Mouse (Mus musculus) embryonic fibroblast, embryonic 13.5 days (primary cell): ENCODE results near the gene Tcam1. TPM values are rescaled to one million over a fixed set of nuclear protein-coding genes. Genes with fewer than 3 reads are reported as not detected.

ENCODE experiments used
- H3K27ac ChIP-seq: 2 replicates; pipeline ENCODE4 v1.5.1; 2012; ENCODE audit warnings: low read length, control low read depth, inconsistent platforms; ENCODE audit not compliant: insufficient read depth
- H3K4me1 ChIP-seq: 2 replicates; pipeline ENCODE4 v1.6.1; 2011; ENCODE audit warnings: low read length; ENCODE audit not compliant: control insufficient read depth, insufficient read depth
- H3K4me3 ChIP-seq: 2 replicates; pipeline ENCODE4 v1.5.1; 2011; ENCODE audit warnings: mild to moderate bottlenecking, control low read depth, low read length; ENCODE audit not compliant: insufficient read depth
- CTCF ChIP-seq: IDR thresholded peaks from 2 replicates; pipeline ENCODE4 v1.5.1; 2011; ENCODE audit warnings: mild to moderate bottlenecking, control low read depth, low read length, moderate library complexity, borderline replicate concordance; ENCODE audit not compliant: insufficient read depth
- POLR2A ChIP-seq: IDR thresholded peaks from 2 replicates; pipeline ENCODE4 v1.6.1; 2011; ENCODE audit warnings: low read depth, mild to moderate bottlenecking, control low read depth, low read length, moderate library complexity
- polyA plus RNA-seq: library from polyadenylated mRNA; stranded (reverse); fragments of >200 nt; gene quantifications from 2 replicates; pipeline ENCODE4 v1.2.4, GENCODE M21; 2011; ENCODE audit warnings: low read depth; ENCODE audit not compliant: missing spikeins, insufficient read length

Gene Tcam1
- polyA plus RNA-seq, 1 experiment = 0.16 TPM

DNA sequence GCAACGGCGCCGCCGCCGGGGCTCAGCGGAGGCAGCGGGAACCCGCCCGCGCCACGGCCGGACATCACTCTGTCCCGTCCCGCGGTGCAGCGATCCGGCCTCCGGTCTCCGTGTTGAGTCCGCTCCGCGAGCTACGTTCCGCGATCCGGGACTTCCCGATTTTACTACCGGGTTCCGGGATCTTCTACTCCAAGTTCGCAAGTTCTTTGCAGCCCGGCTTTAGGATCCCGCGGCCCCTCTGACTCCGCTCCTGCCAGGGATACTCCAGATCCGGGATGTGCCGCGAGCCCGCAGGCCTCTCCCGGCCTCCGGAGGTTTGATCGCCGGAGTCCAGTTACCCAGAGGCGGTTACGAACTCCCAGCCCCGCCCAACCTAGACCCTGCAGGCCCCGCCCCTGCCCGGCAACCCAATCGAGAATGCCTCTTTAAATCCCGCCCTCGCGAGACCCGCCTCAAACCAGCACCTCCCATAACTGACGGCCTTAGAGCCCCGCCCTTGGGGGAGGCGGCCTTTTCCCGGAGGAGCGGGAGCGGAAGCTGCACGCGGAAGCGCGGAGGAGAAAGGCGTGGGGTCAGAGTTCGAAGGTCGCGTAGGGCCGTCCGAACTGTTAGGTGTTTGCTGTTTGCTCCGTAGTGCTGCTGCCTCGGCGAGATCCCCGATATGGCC lies 3.7 kb upstream of the Tcam1 start, which contains the start of gene Smarcd2:
Smarcd2 (minus strand) TSS at position 329 of the 667 bp plus-strand sequence.
- Histone ChIP-seq H3K27ac (peak within 1 kb of the TSS; percentile 79), H3K4me1 (peaks cover 5% of the 10 kb centered on the region; the same call in 1 of the 2 replicates), H3K4me3 (peak within 1 kb of the TSS; percentile 86)
- TF ChIP-seq POLR2A = peak; percentile 77
- TF ChIP-seq CTCF = no peak

GRCm38 (mm10) chr11:106273311-106273684 lies 3.2 kb upstream of the Tcam1 start:
- H3K4me1 ChIP-seq = peaks cover 5% of the 10 kb centered on the region; the same call in 1 of the 2 replicates
- no peak for TF ChIP-seq POLR2A
- TF ChIP-seq CTCF = no peak
- no peak overlapping the region for H3K27ac ChIP-seq
- peak overlapping the region; percentile 27 for H3K4me3 ChIP-seq

GRCm38 (mm10) chr11:106273811-106274210 lies 2.7 kb upstream of the Tcam1 start:
- Histone ChIP-seq H3K27ac (no peak overlapping the region), H3K4me1 (peaks cover 5% of the 10 kb centered on the region; the same call in 1 of the 2 replicates), H3K4me3 (0 out of 2 replicates have a peak overlapping the region, but pooled peaks have one; percentile 27)
- TF ChIP-seq POLR2A (no peak), CTCF (no peak)

GRCm38 (mm10) chr11:106274374-106274773 lies 2.1 kb upstream of the Tcam1 start:
- Histone ChIP-seq H3K27ac (no peak overlapping the region), H3K4me3 (no peak overlapping the region), H3K4me1 (0 out of 2 replicates have a peak, but pooled peaks cover 3% of the 10 kb centered on the region)
- TF ChIP-seq CTCF (no peak), POLR2A (no peak)

DNA sequence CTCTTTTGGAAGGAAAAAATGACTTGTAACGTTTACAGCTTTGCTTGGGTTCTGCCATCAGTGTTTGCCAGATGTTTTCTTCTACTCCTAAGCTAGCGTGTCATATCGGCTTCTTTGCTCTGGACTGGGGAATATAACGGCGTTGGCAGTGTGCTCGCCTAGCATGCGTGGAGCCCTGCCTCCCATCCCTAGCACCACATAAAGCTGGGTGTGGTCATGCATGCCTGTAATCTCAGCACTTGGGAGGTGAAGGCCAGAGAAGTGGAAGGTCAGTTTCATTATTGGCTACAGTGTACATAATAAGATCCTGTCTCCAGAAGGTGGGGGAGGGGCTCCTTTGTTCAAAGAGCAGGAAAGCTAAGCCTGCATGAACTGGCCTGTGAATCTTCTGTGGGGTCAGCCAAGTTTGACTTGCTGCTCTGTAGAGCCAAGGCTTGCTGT lies 1.5 kb upstream of the Tcam1 start:
- H3K27ac ChIP-seq = no peak overlapping the region
- no peak for TF ChIP-seq POLR2A
- TF ChIP-seq CTCF = no peak
- H3K4me1 ChIP-seq = 0 out of 2 replicates have a peak, but pooled peaks cover 3% of the 10 kb centered on the region
- no peak overlapping the region for H3K4me3 ChIP-seq

- H3K4me1 ChIP-seq = 0 out of 2 replicates have a peak, but pooled peaks cover 2% of the 10 kb centered on the region
- no peak overlapping the region for H3K27ac ChIP-seq
- H3K4me3 ChIP-seq = no peak overlapping the region
- no peak for TF ChIP-seq POLR2A
- TF ChIP-seq CTCF = no peak
These were observed 6.0 kb downstream of the Tcam1 start for GRCm38 (mm10) chr11:106282452-106282851.

- TF ChIP-seq CTCF = no peak
- no peak for TF ChIP-seq POLR2A
- no peak overlapping the region for H3K4me3 ChIP-seq
- H3K27ac ChIP-seq = no peak overlapping the region
- H3K4me1 ChIP-seq = 0 out of 2 replicates have a peak, but pooled peaks cover 2% of the 10 kb centered on the region
These were observed 6.9 kb downstream of the Tcam1 start for GRCm38 (mm10) chr11:106283371-106283770.

DNA sequence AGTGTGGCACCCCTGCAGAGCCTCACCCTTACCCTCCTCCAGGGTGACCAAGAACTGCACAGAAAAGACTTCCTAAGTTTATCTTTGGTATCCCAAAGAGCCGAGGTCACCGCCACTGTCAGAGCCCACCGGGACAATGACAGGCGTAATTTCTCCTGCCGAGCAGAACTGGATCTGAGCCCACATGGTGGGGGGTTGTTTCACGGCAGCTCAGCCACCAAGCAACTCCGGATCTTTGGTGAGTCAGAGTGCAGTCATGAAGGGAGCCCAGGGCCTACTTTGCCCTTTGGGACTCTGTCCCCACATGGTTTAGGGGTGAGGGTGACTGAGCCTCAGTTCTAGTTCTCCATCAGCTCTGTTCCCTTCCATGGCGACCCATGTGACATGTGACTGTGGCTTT lies 7.7 kb downstream of the Tcam1 start:
- no peak overlapping the region for H3K27ac ChIP-seq
- H3K4me1 ChIP-seq = 0 out of 2 replicates have a peak, but pooled peaks cover 2% of the 10 kb centered on the region
- no peak overlapping the region for H3K4me3 ChIP-seq
- TF ChIP-seq POLR2A (no peak), CTCF (no peak)

GRCm38 (mm10) chr11:106286206-106286605 lies 9.7 kb downstream of the Tcam1 start:
- TF ChIP-seq POLR2A (no peak), CTCF (no peak)
- Histone ChIP-seq H3K4me3 (no peak overlapping the region), H3K4me1 (0 out of 2 replicates have a peak, but pooled peaks cover 2% of the 10 kb centered on the region), H3K27ac (no peak overlapping the region)

GRCm38 (mm10) chr11:106286987-106287386 lies 10.5 kb downstream of the Tcam1 start:
- Histone ChIP-seq H3K27ac (peak overlapping the region; percentile 60), H3K4me1 (0 out of 2 replicates have a peak, but pooled peaks cover 2% of the 10 kb centered on the region), H3K4me3 (no peak overlapping the region)
- TF ChIP-seq POLR2A (no peak), CTCF (no peak)
